Mouse (Mus musculus) kidney, adult 2 months (tissue): Measurements from ENCODE around the gene Nectin2.

Source experiments
- CTCF ChIP-seq: fragments of 200-500 bp; conservative IDR thresholded peaks from 2 replicates; pipeline ENCODE4 v1.5.1; 2011; ENCODE audit warnings: low read depth, mild to moderate bottlenecking, control low read depth, low read length, moderate library complexity, mixed read lengths; ENCODE audit not compliant: insufficient read depth, insufficient read length
- POLR2A ChIP-seq: fragments of 200-500 bp; IDR thresholded peaks from one replicate; pipeline ENCODE4 v1.6.1; 2011; ENCODE audit warnings: low read depth, low read length, control low read depth

GRCm38 (mm10) chr7:19760021-19760420 lies 9.7 kb upstream of the Nectin2 start:
- TF ChIP-seq CTCF = no peak
- no peak for TF ChIP-seq POLR2A
